Mouse (Mus musculus) stomach, embryonic 16.5 days (tissue): ENCODE measurements at regions not wholly inside any gene's neighbourhood (a gene's known extent, or its start where the extent isn't known, plus 50 kb on each side); places are given as distances from the start of the nearest gene placed in this dataset.

Source experiments
- ATAC-seq: fragments of 200-750 bp; cut with Nextera tagmentation; 2 replicates; pipeline ENCODE4 v1.8.0; 2017; ENCODE audit warnings: moderate number of reproducible peaks, moderate TSS enrichment; ENCODE audit not compliant: insufficient read depth, low FRiP score
- H3K27ac ChIP-seq: fragments of 300-500 bp; sonication (generic); 2 replicates; pipeline ENCODE4 v1.5.1; 2014; ENCODE audit warnings: low read length
- H3K27me3 ChIP-seq: fragments of 300-500 bp; sonication (generic); 2 replicates; pipeline ENCODE4 v1.6.1; 2014; ENCODE audit warnings: low read length, control low read depth, mixed read lengths; ENCODE audit not compliant: control insufficient read depth, insufficient read depth
- H3K36me3 ChIP-seq: fragments of 300-500 bp; sonication (generic); 2 replicates; pipeline ENCODE4 v1.6.1; 2014; ENCODE audit warnings: low read length; ENCODE audit not compliant: control insufficient read depth, insufficient read depth
- H3K4me1 ChIP-seq: fragments of 300-500 bp; sonication (generic); 2 replicates; pipeline ENCODE4 v1.6.1; 2014; ENCODE audit warnings: low read length, control low read depth, mixed read lengths; ENCODE audit not compliant: control insufficient read depth, insufficient read depth
- H3K4me2 ChIP-seq: fragments of 300-500 bp; sonication (generic); 2 replicates; pipeline ENCODE4 v1.6.1; 2014; ENCODE audit warnings: low read depth, low read length, mixed read lengths
- H3K4me3 ChIP-seq: fragments of 300-500 bp; sonication (generic); replicated peaks from 2 replicates; pipeline ENCODE4 v1.5.1; 2014; ENCODE audit warnings: mild to moderate bottlenecking, low read length
- H3K9ac ChIP-seq: fragments of 300-500 bp; sonication (generic); 2 replicates; pipeline ENCODE4 v1.6.1; 2014; ENCODE audit warnings: low read length
- H3K9me3 ChIP-seq: fragments of 300-500 bp; sonication (generic); replicated peaks from 2 replicates; pipeline ENCODE4 v1.6.1; 2016; ENCODE audit warnings: low read length, control low read depth; ENCODE audit not compliant: control insufficient read depth
- WGBS: fragments of 180-500 bp; shearing (Covaris S2); extraction: QIAGEN DNeasy Blood & Tissue Kit; methylation state at CpG from one replicate; pipeline ENCODE4 v1.1.7; 2014; 5-methylcytosine and 5-hydroxymethylcytosine counted together

DNA sequence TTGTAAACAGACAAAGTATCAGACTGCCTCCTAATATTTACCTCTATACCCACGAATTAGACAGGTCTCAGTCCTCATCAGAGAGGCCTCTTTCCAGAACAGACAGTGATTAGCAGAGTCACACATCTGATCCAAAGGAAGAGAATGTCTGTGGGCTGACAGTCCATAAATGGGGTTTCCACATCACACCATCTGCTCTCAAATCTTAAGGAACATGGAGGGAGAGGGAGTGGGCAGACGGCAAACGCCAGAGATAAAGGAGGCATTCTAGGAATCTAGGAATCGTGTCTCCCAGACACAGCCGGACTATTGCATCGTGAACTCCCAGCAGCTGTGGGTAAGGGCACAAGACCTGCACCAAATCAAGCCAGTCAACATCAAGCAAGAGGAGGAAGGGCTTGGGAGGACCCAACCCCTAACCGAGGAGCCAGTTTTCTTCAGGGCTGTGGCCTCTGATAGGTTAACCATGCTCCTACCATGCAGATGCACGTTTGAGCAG is 219.8 kb downstream of the Setd4 start:
- Histone ChIP-seq H3K4me3 (no peak overlapping the region), H3K27ac (no peak overlapping the region), H3K27me3 (no peaks in the 10 kb centered on the region), H3K4me2 (no peak overlapping the region), H3K4me1 (peaks cover 13% of the 10 kb centered on the region; the same call in 1 of the 2 replicates), H3K36me3 (no peaks in the 10 kb centered on the region), H3K9me3 (no peaks in the 10 kb centered on the region), H3K9ac (no peak overlapping the region)
- ATAC-seq = no peak
- 39% methylated on average over 8 of the region's 8 CpGs for WGBS

GRCm38 (mm10) chr16:93382945-93383344 is 220.9 kb downstream of the Setd4 start:
- no peak overlapping the region for H3K4me3 ChIP-seq
- no peaks in the 10 kb centered on the region for H3K27me3 ChIP-seq
- H3K4me1 ChIP-seq = peaks cover 13% of the 10 kb centered on the region; the same call in 1 of the 2 replicates
- H3K27ac ChIP-seq = no peak overlapping the region
- no peak for ATAC-seq
- no peak overlapping the region for H3K4me2 ChIP-seq
- H3K9me3 ChIP-seq = no peaks in the 10 kb centered on the region
- WGBS = 57% methylated on average over 3 of the region's 3 CpGs
- no peaks in the 10 kb centered on the region for H3K36me3 ChIP-seq
- H3K9ac ChIP-seq = no peak overlapping the region

- H3K9me3 ChIP-seq = no peaks in the 10 kb centered on the region
- H3K4me2 ChIP-seq = no peak overlapping the region
- peak; percentile 41; the same call in 1 of the 2 replicates for ATAC-seq
- no peak overlapping the region for H3K4me3 ChIP-seq
- no peak overlapping the region for H3K9ac ChIP-seq
- H3K36me3 ChIP-seq = no peaks in the 10 kb centered on the region
- no peaks in the 10 kb centered on the region for H3K27me3 ChIP-seq
- peaks cover 13% of the 10 kb centered on the region; the same call in 1 of the 2 replicates for H3K4me1 ChIP-seq
- no peak overlapping the region; the same call in 1 of the 2 replicates for H3K27ac ChIP-seq
- 49% methylated on average over 13 of the region's 13 CpGs for WGBS
These were observed 222.9 kb downstream of the Setd4 start for GRCm38 (mm10) chr16:93380717-93381671.

DNA sequence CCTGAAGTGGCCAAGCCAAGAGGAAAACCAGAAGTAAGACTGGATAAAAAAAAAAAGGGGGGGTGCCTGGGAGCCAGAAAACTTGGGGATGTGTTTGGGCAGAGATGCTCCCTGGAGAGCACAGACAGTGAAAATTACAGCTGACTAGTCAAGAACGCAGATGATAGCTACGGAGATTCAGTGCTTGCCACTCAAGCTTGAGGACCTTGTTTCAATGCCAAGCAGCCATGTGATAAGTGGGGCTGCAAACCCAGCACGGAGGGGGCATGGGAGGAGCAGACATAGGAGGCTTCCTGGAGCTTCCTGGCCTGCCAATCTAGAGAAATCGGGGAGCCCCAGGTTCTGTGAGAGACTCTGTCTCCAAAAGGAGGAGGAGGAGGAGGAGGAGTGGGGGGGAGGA is 223.7 kb downstream of the Setd4 start:
- Histone ChIP-seq H3K27me3 (no peaks in the 10 kb centered on the region), H3K36me3 (no peaks in the 10 kb centered on the region), H3K9ac (no peak overlapping the region), H3K27ac (no peak overlapping the region), H3K4me2 (no peak overlapping the region), H3K9me3 (no peaks in the 10 kb centered on the region), H3K4me1 (peaks cover 13% of the 10 kb centered on the region; the same call in 1 of the 2 replicates), H3K4me3 (no peak overlapping the region)
- 63% methylated on average over 4 of the region's 4 CpGs for WGBS
- no peak for ATAC-seq

DNA sequence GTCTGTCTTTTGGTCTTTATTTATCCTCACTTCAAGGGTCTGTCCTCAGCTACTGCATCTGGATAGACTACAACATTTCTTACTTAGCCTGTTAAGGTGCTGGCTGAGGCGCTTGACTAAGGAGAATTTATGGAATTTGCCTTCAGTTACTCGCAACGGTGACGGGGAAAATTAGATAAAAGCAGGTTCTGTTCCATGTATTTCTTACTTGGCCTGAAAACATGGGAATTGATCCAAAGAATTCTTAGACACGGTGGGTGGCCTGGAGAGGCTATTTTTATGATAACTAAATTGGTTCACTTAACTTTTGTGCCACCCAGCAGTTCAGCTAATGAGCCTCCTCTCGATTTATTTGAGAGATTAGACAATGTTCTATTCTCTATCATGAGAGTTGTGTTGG is 224.3 kb downstream of the Setd4 start:
- H3K36me3 ChIP-seq = no peaks in the 10 kb centered on the region
- no peak overlapping the region for H3K4me3 ChIP-seq
- no peak overlapping the region for H3K4me2 ChIP-seq
- peaks cover 13% of the 10 kb centered on the region; the same call in 1 of the 2 replicates for H3K4me1 ChIP-seq
- no peaks in the 10 kb centered on the region for H3K9me3 ChIP-seq
- ATAC-seq = no peak
- H3K27ac ChIP-seq = no peak overlapping the region
- no peak overlapping the region for H3K9ac ChIP-seq
- 52% methylated on average over 6 of the region's 6 CpGs for WGBS
- H3K27me3 ChIP-seq = no peaks in the 10 kb centered on the region

GRCm38 (mm10) chr16:93374669-93375068 is 229.2 kb downstream of the Setd4 start:
- 0 out of 2 replicates have a peak, but pooled peaks cover 2% of the 10 kb centered on the region for H3K4me1 ChIP-seq
- H3K36me3 ChIP-seq = no peaks in the 10 kb centered on the region
- H3K4me3 ChIP-seq = no peak overlapping the region
- H3K9me3 ChIP-seq = no peaks in the 10 kb centered on the region
- H3K27me3 ChIP-seq = no peaks in the 10 kb centered on the region
- no peak overlapping the region for H3K4me2 ChIP-seq
- 49% methylated on average over 6 of the region's 6 CpGs for WGBS
- H3K27ac ChIP-seq = peak overlapping the region; percentile 30; the same call in 1 of the 2 replicates
- no peak overlapping the region for H3K9ac ChIP-seq
- no peak; the same call in 1 of the 2 replicates for ATAC-seq

GRCm38 (mm10) chr16:93369766-93370146 is 234.1 kb downstream of the Setd4 start:
- Histone ChIP-seq H3K4me3 (no peak overlapping the region), H3K27ac (peak overlapping the region; percentile 54), H3K36me3 (no peaks in the 10 kb centered on the region), H3K4me2 (peak overlapping the region; percentile 19; the same call in 1 of the 2 replicates), H3K27me3 (no peaks in the 10 kb centered on the region), H3K9me3 (no peaks in the 10 kb centered on the region), H3K9ac (no peak overlapping the region), H3K4me1 (peaks cover 8% of the 10 kb centered on the region; the same call in 1 of the 2 replicates)
- WGBS = 50% methylated on average over 10 of the region's 10 CpGs
- no peak for ATAC-seq

DNA sequence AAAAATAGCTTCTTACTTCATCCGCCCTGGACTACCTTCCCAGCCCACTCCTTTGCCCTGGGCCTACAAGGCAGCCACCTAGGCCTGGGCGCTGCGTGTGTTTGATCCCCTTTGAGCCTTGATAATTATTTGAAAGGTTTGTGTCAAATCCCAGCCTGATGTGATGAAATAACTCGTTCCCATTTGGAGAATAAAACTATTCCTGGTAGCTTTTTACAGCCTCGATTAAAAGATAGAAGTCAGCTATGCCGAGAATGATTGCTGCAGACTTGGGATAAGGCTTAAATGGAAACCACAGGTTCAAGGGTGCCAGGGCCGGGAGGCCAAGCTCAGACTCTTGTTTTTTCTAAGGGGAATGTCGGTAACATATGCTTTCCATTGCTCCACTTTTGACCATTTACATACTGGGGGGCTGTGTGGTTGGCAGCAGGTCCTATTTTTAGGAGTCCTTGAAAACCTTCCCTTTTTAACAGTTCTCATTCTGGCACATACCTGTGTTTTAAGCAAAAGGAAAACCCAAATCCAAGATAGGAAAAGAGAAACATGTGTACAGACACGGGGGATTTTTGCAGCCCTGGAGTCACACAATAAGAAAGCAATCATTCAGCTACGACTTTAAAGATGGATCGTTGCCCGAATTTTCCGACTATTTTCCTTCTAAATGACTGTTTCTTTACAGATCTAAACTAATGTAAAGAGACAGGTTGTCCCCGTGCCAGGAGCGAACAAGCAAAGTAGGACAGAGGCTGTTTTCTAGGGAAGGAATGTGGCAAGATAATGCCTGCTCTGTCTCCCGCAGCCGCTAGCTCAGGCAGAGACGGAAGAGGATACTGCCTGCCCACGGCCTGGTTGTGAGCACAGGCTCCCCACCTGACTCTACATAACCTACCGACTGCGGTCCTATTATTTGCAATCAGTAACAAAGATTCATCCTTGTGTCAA is 234.8 kb downstream of the Setd4 start:
- Histone ChIP-seq H3K36me3 (no peaks in the 10 kb centered on the region), H3K4me2 (peak overlapping the region; percentile 19; the same call in 1 of the 2 replicates)

More for the DNA sequence above, 234.8 kb downstream of the Setd4 start:
- Histone ChIP-seq H3K4me1 (peaks cover 8% of the 10 kb centered on the region; the same call in 1 of the 2 replicates), H3K4me3 (no peak overlapping the region; the same call in 1 of the 2 replicates), H3K9ac (no peak overlapping the region), H3K27me3 (no peaks in the 10 kb centered on the region), H3K9me3 (no peaks in the 10 kb centered on the region), H3K27ac (peak overlapping the region; percentile 54)
- 54% methylated on average over 21 of the region's 21 CpGs for WGBS
- 0 out of 2 replicates have a peak, but pooled peaks have one; percentile 25 for ATAC-seq
